Mouse (Mus musculus): ENCODE results near the gene Ccnt2.

GRCm38 (mm10) chr1:127735356-127735755 lies 38.6 kb upstream of the Ccnt2 start:
- TF ChIP-seq CTCF (IDR thresholded peaks at IDR 0.05; ENCODE audit: borderline replicate concordance, insufficient read depth, low read depth, low read length) (no peak), POLR2A (IDR thresholded peaks at IDR 0.05; ENCODE audit: borderline replicate concordance, insufficient read depth, low read length) (no peak)

Measured in cerebellum, adult 2 months (tissue).